Mouse (Mus musculus): ENCODE measurements around the gene Borcs5. TPM values are rescaled to one million over a fixed set of nuclear protein-coding genes. Genes with fewer than 3 reads are reported as not detected.

Gene Borcs5
- polyA plus RNA-seq, 1 experiment from 2014 or later = 17.6 TPM

GRCm38 (mm10) chr6:134753412-134753811 lies 114.1 kb downstream of the Borcs5 start:
- H3K4me1 ChIP-seq (ENCODE audit: control insufficient read depth, insufficient read depth, low read length) = no peaks in the 10 kb centered on the region
- 89% methylated on average over 4 of the region's 4 CpGs for WGBS
- H3K9ac ChIP-seq (ENCODE audit: low read depth, low read length) = no peak overlapping the region
- no peaks in the 10 kb centered on the region for H3K9me3 ChIP-seq (ENCODE audit: control insufficient read depth, low read length)
- H3K4me3 ChIP-seq (ENCODE audit: low read length) = no peak overlapping the region
- ATAC-seq = peak; percentile 24; the same call in 1 of the 2 replicates
- 0 out of 2 replicates have a peak, but pooled peaks cover 4% of the 10 kb centered on the region for H3K36me3 ChIP-seq (ENCODE audit: control insufficient read depth, insufficient read depth, low read length)
- no peak overlapping the region for H3K4me2 ChIP-seq (ENCODE audit: low read depth, low read length)
- H3K27me3 ChIP-seq (replicated peaks; ENCODE audit: control insufficient read depth, insufficient read depth, low read length) = no peaks in the 10 kb centered on the region
- no peak overlapping the region for H3K27ac ChIP-seq (ENCODE audit: low read length)

DNA sequence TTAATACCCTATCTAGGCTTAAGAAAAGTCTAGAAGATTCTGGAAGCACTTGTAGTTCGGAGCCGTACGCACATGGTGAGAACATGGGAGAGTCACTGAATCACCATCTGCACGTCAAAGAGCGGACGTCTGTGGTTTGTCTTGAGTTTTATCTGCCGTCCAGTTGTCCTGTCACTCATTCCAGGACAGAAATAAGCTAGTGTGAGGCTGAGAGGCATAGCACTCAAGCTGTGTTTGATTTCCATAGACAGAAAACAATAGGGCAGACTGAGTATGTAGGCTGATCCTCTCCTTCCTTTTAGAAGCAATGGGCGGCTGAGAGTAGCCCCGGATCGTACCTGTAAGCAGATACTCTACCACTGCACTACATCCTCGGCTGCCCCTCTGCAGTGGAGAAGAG lies 114.5 kb downstream of the Borcs5 start:
- 92% methylated on average over 11 of the region's 11 CpGs for WGBS
- 0 out of 2 replicates have a peak, but pooled peaks cover 4% of the 10 kb centered on the region for H3K36me3 ChIP-seq (ENCODE audit: control insufficient read depth, insufficient read depth, low read length)
- no peak overlapping the region for H3K27ac ChIP-seq (ENCODE audit: low read length)
- H3K9me3 ChIP-seq (ENCODE audit: control insufficient read depth, low read length) = no peaks in the 10 kb centered on the region
- no peaks in the 10 kb centered on the region for H3K4me1 ChIP-seq (ENCODE audit: control insufficient read depth, insufficient read depth, low read length)
- no peak for ATAC-seq
- no peaks in the 10 kb centered on the region for H3K27me3 ChIP-seq (replicated peaks; ENCODE audit: control insufficient read depth, insufficient read depth, low read length)
- H3K4me3 ChIP-seq (ENCODE audit: low read length) = no peak overlapping the region
- no peak overlapping the region for H3K4me2 ChIP-seq (ENCODE audit: low read depth, low read length)
- H3K9ac ChIP-seq (ENCODE audit: low read depth, low read length) = no peak overlapping the region

GRCm38 (mm10) chr6:134756058-134756457 lies 116.7 kb downstream of the Borcs5 start:
- ATAC-seq = no peak
- Histone ChIP-seq H3K9me3 (ENCODE audit: control insufficient read depth, low read length) (no peaks in the 10 kb centered on the region), H3K27ac (ENCODE audit: low read length) (no peak overlapping the region), H3K4me2 (ENCODE audit: low read depth, low read length) (no peak overlapping the region), H3K4me3 (ENCODE audit: low read length) (no peak overlapping the region), H3K9ac (ENCODE audit: low read depth, low read length) (no peak overlapping the region), H3K4me1 (ENCODE audit: control insufficient read depth, insufficient read depth, low read length) (no peaks in the 10 kb centered on the region), H3K36me3 (ENCODE audit: control insufficient read depth, insufficient read depth, low read length) (no peaks in the 10 kb centered on the region), H3K27me3 (replicated peaks; ENCODE audit: control insufficient read depth, insufficient read depth, low read length) (no peaks in the 10 kb centered on the region)
- 91% methylated on average over 4 of the region's 4 CpGs for WGBS

Other genes starting within 250 kb of the Borcs5 start
- gene Bcl2l14, start 243.2 kb upstream of the Borcs5 start, polyA plus RNA-seq (2015; fragmentation: Nextera tagmentation; extraction: Ambion mirVana) = 3.5 and 5.2 TPM in 2 replicates
- 11.9 and 19.6 TPM in 2 replicates for gene Lrp6, start 72.5 kb upstream of the Borcs5 start, polyA plus RNA-seq (2015; fragmentation: Nextera tagmentation; extraction: Ambion mirVana)
- 6.2 and 7.6 TPM in 2 replicates for gene Mansc1, start 7.0 kb upstream of the Borcs5 start, polyA plus RNA-seq (2015; fragmentation: Nextera tagmentation; extraction: Ambion mirVana)
- gene Dusp16, start 153.1 kb downstream of the Borcs5 start, polyA plus RNA-seq (2015; fragmentation: Nextera tagmentation; extraction: Ambion mirVana) = 11.1 and 11.9 TPM in 2 replicates
- gene Crebl2, start 190.6 kb downstream of the Borcs5 start, polyA plus RNA-seq (2015; fragmentation: Nextera tagmentation; extraction: Ambion mirVana) = 3.3 and 3.6 TPM in 2 replicates